Mouse (Mus musculus): ENCODE measurements around the gene Hist1h3b. TPM values are rescaled to one million over a fixed set of nuclear protein-coding genes. Genes with fewer than 3 reads are reported as not detected.
"Not testable (repeated sequence)": the region's sequence is repeated elsewhere in the genome, so short reads cannot be mapped to it uniquely, and the experiment has no call there.

Hist1h3b gene
- total RNA-seq (2015; ENCODE audit: low replicate concordance) = 179 and 183 TPM in 2 replicates
- 251 and 270 TPM in 2 replicates for total RNA-seq (2017; ENCODE audit: low replicate concordance)

- ATAC-seq (replicated peaks; ENCODE audit: low FRiP score, poor library complexity, severe bottlenecking) = peak; percentile 67
These were observed at the start of gene Hist1h3b for GRCm38 (mm10) chr13:23752067-23752741. Gene Hist1h3b, plus strand, starts transcription at chr13:23752267.

- not testable (repeated sequence) for ATAC-seq (replicated peaks; ENCODE audit: low FRiP score, poor library complexity, severe bottlenecking)
These were observed 49.3 kb upstream of the Hist1h3b start for GRCm38 (mm10) chr13:23702801-23703200.

- ATAC-seq (replicated peaks; ENCODE audit: low FRiP score, poor library complexity, severe bottlenecking) = no peak
These were observed 46.2 kb upstream of the Hist1h3b start for GRCm38 (mm10) chr13:23705751-23706356.

GRCm38 (mm10) chr13:23706771-23707170 is 45.3 kb upstream of the Hist1h3b start:
- no peak for ATAC-seq (replicated peaks; ENCODE audit: low FRiP score, poor library complexity, severe bottlenecking)

GRCm38 (mm10) chr13:23708041-23708440 is 44.0 kb upstream of the Hist1h3b start:
- ATAC-seq (replicated peaks; ENCODE audit: low FRiP score, poor library complexity, severe bottlenecking) = no peak

GRCm38 (mm10) chr13:23708654-23709053 is 43.4 kb upstream of the Hist1h3b start:
- ATAC-seq (replicated peaks; ENCODE audit: low FRiP score, poor library complexity, severe bottlenecking) = no peak

- no peak for ATAC-seq (replicated peaks; ENCODE audit: low FRiP score, poor library complexity, severe bottlenecking)
These were observed 42.2 kb upstream of the Hist1h3b start for GRCm38 (mm10) chr13:23709714-23710373.

- ATAC-seq (replicated peaks; ENCODE audit: low FRiP score, poor library complexity, severe bottlenecking) = peak; percentile 57; the same call in 1 of the 2 replicates
These were observed 41.5 kb upstream of the Hist1h3b start, which contains the start of gene Hfe for GRCm38 (mm10) chr13:23710374-23711089. Gene Hfe, minus strand, starts transcription at chr13:23710854.

GRCm38 (mm10) chr13:23716261-23717042 is 35.6 kb upstream of the Hist1h3b start:
- ATAC-seq (replicated peaks; ENCODE audit: low FRiP score, poor library complexity, severe bottlenecking) = no peak

GRCm38 (mm10) chr13:23717176-23717575 is 34.9 kb upstream of the Hist1h3b start:
- no peak for ATAC-seq (replicated peaks; ENCODE audit: low FRiP score, poor library complexity, severe bottlenecking)

GRCm38 (mm10) chr13:23717593-23718245 is 34.3 kb upstream of the Hist1h3b start:
- not testable (repeated sequence) for ATAC-seq (replicated peaks; ENCODE audit: low FRiP score, poor library complexity, severe bottlenecking)

GRCm38 (mm10) chr13:23724239-23724638 is 27.8 kb upstream of the Hist1h3b start:
- ATAC-seq (replicated peaks; ENCODE audit: low FRiP score, poor library complexity, severe bottlenecking) = no peak

- ATAC-seq (replicated peaks; ENCODE audit: low FRiP score, poor library complexity, severe bottlenecking) = no peak
These were observed 26.9 kb upstream of the Hist1h3b start for GRCm38 (mm10) chr13:23725213-23725612.

- ATAC-seq (replicated peaks; ENCODE audit: low FRiP score, poor library complexity, severe bottlenecking) = no peak
These were observed 23.4 kb upstream of the Hist1h3b start for GRCm38 (mm10) chr13:23728472-23729191.

GRCm38 (mm10) chr13:23729192-23729525 is 22.9 kb upstream of the Hist1h3b start:
- no peak for ATAC-seq (replicated peaks; ENCODE audit: low FRiP score, poor library complexity, severe bottlenecking)

GRCm38 (mm10) chr13:23729706-23730105 is 22.4 kb upstream of the Hist1h3b start:
- no peak for ATAC-seq (replicated peaks; ENCODE audit: low FRiP score, poor library complexity, severe bottlenecking)

- ATAC-seq (replicated peaks; ENCODE audit: low FRiP score, poor library complexity, severe bottlenecking) = peak; percentile 44; the same call in 1 of the 2 replicates
These were observed 21.6 kb upstream of the Hist1h3b start for GRCm38 (mm10) chr13:23730479-23730878.

GRCm38 (mm10) chr13:23732156-23732804 is 19.8 kb upstream of the Hist1h3b start:
- ATAC-seq (replicated peaks; ENCODE audit: low FRiP score, poor library complexity, severe bottlenecking) = peak; percentile 88
